Comparison of ENCODE assay signal across 8 mouse cellular contexts in genomic region chr7:134937471-134937926, GRCm38 (mm10). TPM values are rescaled to one million over a fixed set of nuclear protein-coding genes. Genes with fewer than 3 reads are reported as not detected.
DNase-seq lines count a peak whose midpoint lies in the region; ATAC-seq and TF ChIP-seq lines count a peak whose summit lies in the region.

No protein-coding gene starts in this region.

- no peak overlapping the region for H3K27ac ChIP-seq in gastrocnemius, adult 2 months
- H3K27ac ChIP-seq in liver, postnatal 0 days (ENCODE audit: low read depth): no peak overlapping the region
- no peak overlapping the region for H3K27ac ChIP-seq in stomach, embryonic 16.5 days (ENCODE audit: low read length)

- H3K36me3 ChIP-seq in liver, postnatal 0 days (replicated peaks; ENCODE audit: insufficient read depth, low read length): no peaks in the 10 kb centered on the region
- no peaks in the 10 kb centered on the region for H3K36me3 ChIP-seq in stomach, embryonic 16.5 days (ENCODE audit: control insufficient read depth, insufficient read depth, low read length)

- H3K4me3 ChIP-seq in gastrocnemius, adult 2 months: peak overlapping the region; percentile 68
- peak overlapping the region; percentile 21; the same call in 1 of the 2 replicates for H3K4me3 ChIP-seq in liver, postnatal 0 days (ENCODE audit: low read depth, low read length)
- H3K4me3 ChIP-seq in stomach, embryonic 16.5 days (replicated peaks; ENCODE audit: low read length): peak overlapping the region; percentile 52

- no peaks in the 10 kb centered on the region for H3K9me3 ChIP-seq in liver, postnatal 0 days (ENCODE audit: low read length)
- H3K9me3 ChIP-seq in stomach, embryonic 16.5 days (replicated peaks; ENCODE audit: control insufficient read depth, low read length): no peaks in the 10 kb centered on the region

- intact Hi-C loops in gastrocnemius, adult 2 months (cut with DNase I): no loop called here
- intact Hi-C loops in gastrocnemius, postnatal 36 days (cut with DNase I): no loop called here
- intact Hi-C loops in heart, postnatal 10 days (cut with DNase I): no loop called here

- peak overlapping the region; percentile 67 for H3K4me2 ChIP-seq in liver, postnatal 0 days (ENCODE audit: low read depth, low read length)
- H3K4me2 ChIP-seq in stomach, embryonic 16.5 days (ENCODE audit: low read depth, low read length): peak overlapping the region; percentile 91

- H3K9ac ChIP-seq in liver, postnatal 0 days (replicated peaks): no peak overlapping the region
- peak overlapping the region; percentile 68 for H3K9ac ChIP-seq in stomach, embryonic 16.5 days (ENCODE audit: low read length)

- WGBS in liver, postnatal 0 days (ENCODE audit: insufficient replicate concordance): 3% methylated on average over 31 of the region's 37 CpGs
- 2% methylated on average over 33 of the region's 37 CpGs for WGBS in stomach, embryonic 16.5 days

- peaks cover 13% of the 10 kb centered on the region for H3K27me3 ChIP-seq in liver, postnatal 0 days (ENCODE audit: insufficient read depth, low read length)
- peaks cover 8% of the 10 kb centered on the region; the same call in 1 of the 2 replicates for H3K27me3 ChIP-seq in stomach, embryonic 16.5 days (ENCODE audit: control insufficient read depth, insufficient read depth, low read length)

- no peak for TF ChIP-seq CTCF in gastrocnemius, adult 2 months (IDR thresholded peaks at IDR 0.05)
- TF ChIP-seq CTCF in liver, postnatal 0 days (IDR thresholded peaks at IDR 0.05; ENCODE audit: low read depth): no peak

- no peak for TF ChIP-seq EP300 in liver, postnatal 0 days (IDR thresholded peaks at IDR 0.05; ENCODE audit: low read depth)

- peaks cover 5% of the 10 kb centered on the region for H3K4me1 ChIP-seq in liver, postnatal 0 days (ENCODE audit: insufficient read depth)
- H3K4me1 ChIP-seq in stomach, embryonic 16.5 days (ENCODE audit: control insufficient read depth, insufficient read depth, low read length): peaks cover 17% of the 10 kb centered on the region

- ATAC-seq in liver, postnatal 0 days: no peak
- peak; percentile 34 for ATAC-seq in stomach, embryonic 16.5 days (ENCODE audit: insufficient read depth, low FRiP score)

- DNase-seq in gastrocnemius, adult 2 months: no peak
- no peak for DNase-seq in gastrocnemius, postnatal 36 days
- peak; percentile 24 for DNase-seq in right cerebral cortex, adult 18-20 months
- no peak for DNase-seq in right cerebral cortex, postnatal 14 days
- peak; percentile 8 to 10 for DNase-seq in heart, postnatal 10 days
- no peak for DNase-seq in liver, postnatal 0 days
- no peak for DNase-seq in thymus, adult 18-20 months

RNA-seq across cellular contexts. Expression of gene Fam196a, which starts 0.7 kb away (rescaled TPM):
- under 1 TPM in 1 of 2 experiments, not detected in 1; 0.17 TPM for total RNA-seq in gastrocnemius, adult 2 months (2021)
- under 1 TPM in 1 of 2 experiments, not detected in 1; 0.10 TPM for total RNA-seq in gastrocnemius, postnatal 36 days (2021)
- not detected for total RNA-seq in heart, postnatal 10 days (2021)
- 0.18 and 0.27 TPM in 2 replicates for polyA plus RNA-seq in liver, postnatal 0 days (2015; fragmentation: Nextera tagmentation; extraction: Ambion mirVana)
- 1.8 and 2.5 TPM in 2 replicates for polyA plus RNA-seq in stomach, embryonic 16.5 days (2015; fragmentation: Nextera tagmentation; extraction: Ambion mirVana)

Comparison
In these comparisons a context has a peak if more than half of its experiments do, and no peak if none do; other contexts are left out.
1. DNase-seq: peak in right cerebral cortex, adult 18-20 months (single experiment) and heart, postnatal 10 days (2 of 2); none in gastrocnemius, adult 2 months (single experiment), gastrocnemius, postnatal 36 days (0 of 2), right cerebral cortex, postnatal 14 days (single experiment), liver, postnatal 0 days (single experiment) and thymus, adult 18-20 months (0 of 2).
2. Peak in every context shown above with its lines, with median percentiles within 50 percentile points of each other: H3K4me3 ChIP-seq.